Mouse (Mus musculus) left cerebral cortex, adult 8-10 months (tissue): ENCODE measurements around the gene Galnt17. TPM values are rescaled to one million over a fixed set of nuclear protein-coding genes. Genes with fewer than 3 reads are reported as not detected.

Experiments used
- DNase-seq, 2 experiments: peaks; one replicate each; pipeline ENCODE4 v3.0.0; 2022; ENCODE audit warnings: low spot score in 2 of 2
- total RNA-seq, 4 experiments: library from RNA; stranded (reverse); gene quantifications; 2 replicates each; pipeline ENCODE4 v1.2.4; 2022

The Galnt17 gene
- total RNA-seq, 4 experiments from 2014 or later, result 33.1 to 35.1 (median 33.9) TPM

GRCm38 (mm10) chr5:130825797-130826196, 482.5 kb downstream of the Galnt17 start:
- DNase-seq, result no peak
